Mouse (Mus musculus): ENCODE data around the gene Ripk4.

Gene Ripk4

GRCm38 (mm10) chr16:97763061-97763989 lies at the start of gene Ripk4:
Ripk4 (minus strand) TSS chr16:97763787.
- DNase-seq (ENCODE audit: extremely low read depth, low read depth, low spot score): no peak

DNA sequence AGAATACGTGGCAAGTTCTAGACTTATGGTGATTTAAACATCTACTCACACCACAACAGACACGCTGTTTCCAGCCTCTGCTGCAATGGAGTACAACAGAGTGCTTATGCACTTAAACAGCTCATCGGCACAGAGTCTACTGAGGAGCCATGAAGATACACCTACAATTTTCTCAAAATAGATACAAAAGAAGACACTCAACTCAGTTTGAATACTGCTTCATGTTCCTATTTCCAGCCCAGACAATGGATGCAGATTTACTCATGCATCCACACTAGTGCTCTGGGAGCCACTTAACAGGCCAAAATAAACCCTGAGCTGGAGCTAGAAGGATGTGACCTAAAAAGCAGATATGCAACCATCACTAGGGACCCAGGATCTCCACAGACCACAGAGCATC lies 45.3 kb upstream of the Ripk4 start:
- no peak for DNase-seq (ENCODE audit: extremely low read depth, low read depth, low spot score)

DNA sequence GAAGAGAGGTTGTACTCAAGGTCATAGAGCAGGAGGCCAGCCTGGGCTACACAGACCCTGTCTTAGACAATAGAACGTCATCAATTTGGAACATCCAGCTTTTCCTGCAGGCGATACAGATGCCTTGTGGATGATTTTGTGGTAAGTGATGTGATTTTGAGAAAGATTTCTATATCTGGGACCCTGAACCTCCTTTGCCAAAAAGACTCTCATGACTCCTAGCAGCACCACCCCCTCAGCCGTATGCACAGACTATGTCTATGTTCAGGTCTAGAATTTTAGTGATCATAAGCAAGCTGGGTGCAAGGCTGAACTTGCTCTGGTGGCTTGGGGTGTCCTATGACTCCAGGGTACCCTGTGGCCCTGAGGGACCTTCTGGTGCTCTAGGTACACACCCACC lies 42.1 kb upstream of the Ripk4 start:
- no peak for DNase-seq (ENCODE audit: extremely low read depth, low read depth, low spot score)

- no peak for DNase-seq (ENCODE audit: extremely low read depth, low read depth, low spot score)
Observed at GRCm38 (mm10) chr16:97804680-97805547, 41.3 kb upstream of the Ripk4 start.

GRCm38 (mm10) chr16:97797950-97798869 lies 34.6 kb upstream of the Ripk4 start:
- no peak for DNase-seq (ENCODE audit: extremely low read depth, low read depth, low spot score)

DNA sequence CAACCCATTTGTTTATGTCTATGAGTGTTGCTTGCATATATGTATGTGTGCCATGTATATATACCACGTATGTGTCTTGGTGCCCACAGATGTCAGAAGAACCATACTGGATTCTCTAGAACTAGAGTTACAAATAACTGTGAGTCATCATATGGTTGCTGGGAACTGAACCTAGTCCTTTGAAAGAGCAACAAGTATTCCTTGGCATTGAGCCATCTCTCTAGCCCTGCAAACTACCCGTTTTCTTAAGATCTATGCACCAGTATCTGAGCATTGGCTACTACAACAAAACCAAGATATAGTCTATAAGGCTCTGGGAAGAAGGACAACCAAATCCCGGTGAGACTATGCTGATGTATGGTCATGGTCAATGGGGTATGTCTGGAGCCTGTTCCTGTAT lies 33.6 kb upstream of the Ripk4 start:
- no peak for DNase-seq (ENCODE audit: extremely low read depth, low read depth, low spot score)

- DNase-seq (ENCODE audit: extremely low read depth, low read depth, low spot score): no peak
Observed at GRCm38 (mm10) chr16:97794256-97794655, 30.7 kb upstream of the Ripk4 start.

GRCm38 (mm10) chr16:97783057-97783456 lies 19.5 kb upstream of the Ripk4 start:
- DNase-seq (ENCODE audit: extremely low read depth, low read depth, low spot score): no peak

DNA sequence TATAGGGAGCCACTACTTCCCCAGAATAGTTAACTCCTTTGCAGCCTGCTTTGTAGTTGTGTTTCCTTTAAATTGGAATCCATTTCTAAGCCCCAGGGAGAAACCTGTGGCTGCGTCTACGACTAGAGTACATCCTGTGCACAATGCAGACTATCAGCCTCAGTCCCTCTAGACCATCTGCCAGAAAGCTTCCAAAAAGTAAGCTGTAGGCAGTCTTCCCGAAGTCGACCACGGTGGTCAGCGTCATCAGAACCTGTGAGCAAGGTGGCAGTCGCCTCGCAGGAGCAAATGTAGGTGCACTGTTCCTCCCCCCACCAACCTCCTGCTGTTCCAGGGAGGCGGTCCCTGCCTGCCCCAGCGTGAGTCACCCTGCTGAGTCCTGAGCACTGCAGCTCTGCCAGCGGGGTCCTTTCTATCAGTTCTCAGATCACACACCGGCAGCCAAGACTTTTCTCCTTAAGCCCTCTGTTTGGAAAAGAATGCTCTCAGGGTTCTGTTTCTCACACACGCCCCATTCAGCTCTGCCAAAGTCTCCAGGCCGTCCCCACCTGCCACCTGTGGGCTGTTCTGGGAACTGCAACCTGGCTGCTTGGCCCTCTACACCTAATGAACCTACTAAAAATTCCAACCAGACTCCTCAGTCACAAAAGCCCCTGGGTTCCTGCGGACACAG lies 14.9 kb upstream of the Ripk4 start:
- DNase-seq (ENCODE audit: extremely low read depth, low read depth, low spot score): peak; percentile 63

GRCm38 (mm10) chr16:97766501-97766900 lies 2.9 kb upstream of the Ripk4 start:
- no peak for DNase-seq (ENCODE audit: extremely low read depth, low read depth, low spot score)

DNA sequence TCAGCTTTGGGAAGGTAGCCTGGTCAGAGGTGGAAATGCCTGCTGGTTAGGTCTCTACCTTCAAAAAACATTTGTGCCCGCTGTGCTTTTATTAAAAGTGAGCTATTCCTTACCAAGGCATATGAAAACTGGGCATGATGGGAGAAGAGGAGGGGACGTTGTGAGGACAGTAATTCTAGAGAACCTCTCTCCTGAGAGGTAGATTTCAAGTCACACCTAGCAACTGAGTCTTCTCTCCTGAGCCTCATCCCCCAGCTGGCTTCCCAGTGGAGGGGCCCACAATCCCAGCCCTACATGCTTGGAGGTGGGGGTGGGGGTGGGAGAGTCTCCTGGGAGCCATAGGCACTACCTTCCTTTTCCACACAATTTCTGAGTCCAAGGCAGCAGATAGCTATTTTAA lies 1.0 kb upstream of the Ripk4 start:
- no peak for DNase-seq (ENCODE audit: extremely low read depth, low read depth, low spot score)

GRCm38 (mm10) chr16:97763990-97764340 lies 378 bp upstream of the Ripk4 start:
- DNase-seq (ENCODE audit: extremely low read depth, low read depth, low spot score): no peak

GRCm38 (mm10) chr16:97761782-97762181 lies 1.8 kb downstream of the Ripk4 start:
- no peak for DNase-seq (ENCODE audit: extremely low read depth, low read depth, low spot score)

- peak; percentile 40 for DNase-seq (ENCODE audit: extremely low read depth, low read depth, low spot score)
Observed at GRCm38 (mm10) chr16:97759681-97760080, 3.9 kb downstream of the Ripk4 start.

GRCm38 (mm10) chr16:97758288-97758687 lies 5.3 kb downstream of the Ripk4 start:
- DNase-seq (ENCODE audit: extremely low read depth, low read depth, low spot score): no peak

- no peak for DNase-seq (ENCODE audit: extremely low read depth, low read depth, low spot score)
Observed at GRCm38 (mm10) chr16:97756460-97756859, 7.1 kb downstream of the Ripk4 start.

DNA sequence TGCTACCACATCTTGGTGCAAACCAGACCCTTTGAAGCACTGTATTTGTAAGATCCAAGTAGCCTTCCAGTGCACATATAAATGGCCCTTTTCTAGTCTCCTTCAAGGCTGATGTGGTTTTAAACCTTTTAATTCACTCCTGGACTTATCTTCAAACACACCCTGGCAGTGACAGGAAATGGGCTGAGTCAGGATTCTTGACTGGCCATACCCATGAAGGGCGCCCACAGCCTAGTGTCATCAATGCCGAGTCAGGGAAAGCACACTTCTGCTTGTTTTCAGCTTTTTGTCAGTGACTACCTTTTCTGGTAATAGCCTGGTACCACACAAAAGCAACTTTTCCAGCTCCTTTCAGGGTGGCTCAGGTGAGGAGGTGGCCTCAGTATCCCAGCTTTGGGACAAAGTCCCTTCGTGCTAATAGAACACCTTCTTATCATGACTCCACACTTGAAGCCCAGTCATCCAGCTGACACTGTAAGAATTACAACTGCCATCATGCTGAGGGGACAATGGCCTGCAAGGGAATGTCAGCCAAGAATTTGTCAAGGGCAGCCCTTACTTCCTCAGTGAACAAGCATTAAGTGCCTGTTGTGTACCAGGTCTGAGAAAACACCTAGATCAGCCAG lies 11.2 kb downstream of the Ripk4 start:
- no peak for DNase-seq (ENCODE audit: extremely low read depth, low read depth, low spot score)

- DNase-seq (ENCODE audit: extremely low read depth, low read depth, low spot score): peak; percentile 76
Observed at GRCm38 (mm10) chr16:97751884-97752283, 11.7 kb downstream of the Ripk4 start.

DNA sequence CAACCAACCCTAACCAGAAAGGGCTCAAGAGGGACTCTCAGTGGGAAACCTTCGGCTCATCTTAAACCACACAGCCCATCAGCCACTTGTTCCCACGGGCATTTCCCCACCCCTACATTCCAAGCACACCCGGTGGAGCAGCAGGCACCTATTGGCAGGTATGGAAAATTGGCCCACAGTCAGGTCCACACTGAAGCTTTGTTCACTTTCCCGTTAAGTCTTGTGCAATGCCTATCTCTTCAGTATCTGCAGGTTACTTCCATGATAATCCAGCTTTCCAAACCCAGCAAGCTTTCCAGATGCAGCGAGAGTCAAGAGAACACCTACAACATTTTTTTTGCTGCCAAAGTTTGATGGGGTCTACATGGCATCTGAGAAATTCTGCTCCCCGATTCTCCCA lies 15.2 kb downstream of the Ripk4 start:
- peak; percentile 52 for DNase-seq (ENCODE audit: extremely low read depth, low read depth, low spot score)

GRCm38 (mm10) chr16:97738030-97738429 lies 25.6 kb downstream of the Ripk4 start:
- DNase-seq (ENCODE audit: extremely low read depth, low read depth, low spot score): no peak
